Mouse (Mus musculus) CD4-positive, CD25-positive, alpha-beta regulatory T cell, adult 4 months (primary cell): ENCODE measurements at regions not wholly inside any gene's neighbourhood (a gene's known extent, or its start where the extent isn't known, plus 50 kb on each side); places are given as distances from the start of the nearest gene placed in this dataset.

Experiments
- ATAC-seq: one replicate; pipeline ENCODE4 v1.8.0; 2017

DNA sequence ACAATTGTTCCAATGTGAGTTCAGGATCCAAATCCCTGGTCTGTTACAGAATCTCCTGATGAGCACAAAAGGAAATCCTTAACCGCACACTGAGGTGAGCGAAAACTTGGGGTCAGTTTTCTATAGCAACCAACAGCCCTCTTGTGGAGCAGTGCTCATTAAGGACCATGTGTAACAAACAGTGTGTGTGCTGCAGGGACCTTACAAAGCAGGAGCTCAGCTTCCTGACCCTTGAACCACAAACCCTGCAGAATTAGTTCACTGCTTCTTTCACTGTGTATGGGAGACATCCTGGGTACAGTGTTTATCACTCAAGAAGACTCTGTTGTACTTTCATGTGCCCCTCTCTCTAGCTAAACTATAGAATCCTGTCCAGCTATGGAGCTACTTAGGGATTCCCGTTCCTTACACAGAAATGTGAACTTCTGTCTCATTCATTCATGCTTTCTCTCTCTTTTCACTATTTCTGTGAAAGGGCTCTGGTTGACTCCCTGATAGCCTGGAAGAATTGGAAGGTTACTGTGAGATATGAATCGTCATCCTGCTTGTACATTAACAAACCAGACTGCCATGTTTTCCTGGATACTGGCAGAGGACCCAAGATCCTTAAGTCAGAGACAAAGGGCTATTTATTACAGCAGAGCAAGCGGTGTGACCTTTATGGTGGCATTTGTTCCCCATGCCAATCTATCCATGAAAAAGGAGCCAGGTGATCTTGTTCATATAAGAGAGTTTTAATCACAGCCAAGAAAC is 100.5 kb upstream of the Pde3a start:
- ATAC-seq: no peak

DNA sequence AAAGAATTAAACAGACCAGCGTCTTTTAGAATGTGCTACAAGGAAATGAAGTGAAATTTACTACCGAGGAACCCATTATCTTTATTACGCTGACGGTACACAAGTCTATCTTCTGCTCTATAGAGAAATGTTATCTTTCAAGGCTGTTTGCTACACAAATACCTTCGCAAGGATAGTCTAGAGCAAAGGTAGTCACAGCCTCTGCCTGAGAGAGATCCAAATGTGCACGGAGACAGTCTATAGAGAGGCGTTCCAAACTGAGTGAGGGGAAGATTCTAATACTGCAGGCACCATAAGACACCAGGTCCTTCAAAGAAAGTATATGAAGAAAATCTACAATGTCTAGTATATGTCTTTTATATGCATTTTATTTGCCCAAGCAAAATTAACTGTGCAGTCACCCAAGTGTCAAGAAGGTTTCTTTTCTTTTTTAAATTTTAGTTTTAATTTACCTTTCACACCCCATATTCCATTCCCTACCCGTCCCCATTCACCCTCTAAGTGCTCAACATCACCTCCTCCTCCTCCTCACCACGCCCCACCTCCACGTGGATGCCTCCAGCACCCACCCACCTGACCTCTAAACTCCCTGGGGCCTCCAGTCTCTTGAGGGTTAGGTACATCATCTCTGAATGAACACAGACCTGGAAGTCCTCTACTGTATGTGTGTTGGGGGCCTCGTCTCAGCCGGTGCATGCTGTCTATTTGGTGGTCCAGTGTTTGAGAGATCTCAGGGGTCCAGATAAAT is 99.7 kb upstream of the Pde3a start:
- ATAC-seq: no peak

DNA sequence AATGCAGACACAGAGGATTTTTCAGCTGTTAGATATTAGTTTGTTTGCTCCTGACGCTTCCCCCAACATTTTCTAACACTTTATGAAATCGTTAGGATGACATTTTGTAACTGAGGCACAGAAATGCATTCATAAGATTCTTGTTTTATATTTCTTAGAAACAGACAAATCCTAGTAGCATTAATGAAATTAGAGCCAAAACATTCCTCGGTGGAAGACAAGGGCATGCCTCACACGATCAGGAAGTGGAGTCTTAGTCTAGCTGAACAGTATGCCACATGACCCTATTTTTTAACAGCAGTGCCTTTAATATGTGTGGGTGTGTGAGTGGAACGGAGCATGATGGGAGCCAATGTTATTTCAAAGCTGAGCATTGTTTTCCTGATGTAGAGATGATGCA is 89.7 kb upstream of the Pde3a start:
- ATAC-seq: no peak

DNA sequence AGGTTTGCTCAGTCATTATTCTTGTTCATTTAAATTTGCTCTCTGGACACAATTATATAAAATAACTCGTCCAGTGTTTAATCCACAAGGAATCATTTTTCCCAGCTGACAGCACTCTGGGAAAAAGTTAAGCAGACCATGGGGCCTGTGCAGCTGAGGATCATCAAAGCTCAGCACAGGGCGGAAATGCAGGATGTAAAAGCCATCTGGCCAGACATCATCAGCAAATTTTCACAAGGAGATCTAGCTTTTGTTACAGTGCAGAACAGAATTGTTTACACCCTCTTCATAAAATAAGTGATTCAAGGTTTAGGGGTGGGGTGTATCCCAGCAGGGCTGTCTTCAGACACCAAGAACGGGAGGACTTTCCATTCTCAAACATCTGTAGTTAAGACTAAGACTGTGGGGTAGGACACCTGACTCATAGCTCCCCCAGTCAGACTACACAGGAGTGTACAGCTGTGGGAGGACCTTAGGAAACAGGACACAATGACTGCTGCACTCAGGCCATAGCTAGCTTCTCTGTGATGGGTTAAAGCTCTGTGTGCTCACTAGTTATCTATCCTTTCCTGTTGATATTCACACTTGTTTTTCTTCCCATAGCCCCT is 87.3 kb upstream of the Pde3a start:
- no peak for ATAC-seq

DNA sequence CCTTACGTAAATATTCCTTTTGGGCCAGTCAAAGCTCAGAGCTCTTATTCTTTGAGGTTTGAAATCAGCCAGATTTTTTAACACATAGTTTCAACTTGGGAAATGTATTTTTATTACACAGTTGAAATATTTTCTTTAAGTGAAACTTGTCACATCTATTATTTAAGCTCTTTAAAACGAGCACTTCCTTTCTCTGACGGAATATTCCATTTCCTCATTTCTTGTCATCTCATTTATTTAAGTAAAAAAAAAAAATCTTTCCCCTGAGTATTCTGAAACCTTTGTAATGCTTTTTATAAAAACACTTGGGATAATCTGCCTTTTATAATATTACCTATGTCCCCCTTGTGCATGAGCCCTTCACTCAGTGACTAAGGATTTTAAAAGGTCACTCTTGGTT is 81.8 kb upstream of the Pde3a start:
- no peak for ATAC-seq

DNA sequence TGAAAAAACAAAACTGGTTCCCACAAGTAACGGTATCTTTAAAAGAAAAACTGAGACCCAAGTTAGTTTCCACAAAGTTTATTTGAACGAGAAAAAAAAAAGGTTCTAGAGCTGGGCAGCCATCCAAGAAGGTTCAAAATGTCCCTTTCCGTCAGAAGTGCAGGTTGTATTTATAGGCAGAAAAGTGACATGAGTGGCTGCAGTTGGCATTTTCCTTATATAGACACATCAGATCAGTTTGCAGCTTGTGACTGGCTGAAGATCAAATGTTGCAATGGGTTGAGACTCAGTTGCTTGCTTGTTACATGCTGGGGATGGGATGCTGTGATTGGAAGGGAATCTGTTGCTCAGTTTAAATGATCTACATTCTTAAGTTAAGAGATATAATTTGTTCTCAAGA is 80.7 kb upstream of the Pde3a start:
- ATAC-seq: no peak

DNA sequence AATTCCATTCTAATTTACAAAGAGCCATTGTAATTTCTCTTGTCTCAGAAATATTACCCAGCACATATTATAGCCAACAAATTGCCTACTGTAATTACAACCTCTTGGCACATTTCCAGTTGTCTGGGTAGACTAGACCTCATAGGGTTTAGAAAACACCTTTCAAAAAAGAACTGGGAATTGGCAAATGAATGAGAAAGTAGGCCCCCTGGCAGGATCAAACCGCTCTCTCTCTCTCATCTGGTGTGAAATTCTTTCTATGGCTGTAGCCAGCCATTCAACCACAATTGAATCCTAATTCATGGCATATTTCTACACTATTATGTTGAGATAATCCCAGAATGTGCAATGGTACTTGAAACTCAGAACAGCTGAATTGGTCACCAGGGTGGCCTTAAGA is 65.3 kb upstream of the Pde3a start:
- no peak for ATAC-seq

DNA sequence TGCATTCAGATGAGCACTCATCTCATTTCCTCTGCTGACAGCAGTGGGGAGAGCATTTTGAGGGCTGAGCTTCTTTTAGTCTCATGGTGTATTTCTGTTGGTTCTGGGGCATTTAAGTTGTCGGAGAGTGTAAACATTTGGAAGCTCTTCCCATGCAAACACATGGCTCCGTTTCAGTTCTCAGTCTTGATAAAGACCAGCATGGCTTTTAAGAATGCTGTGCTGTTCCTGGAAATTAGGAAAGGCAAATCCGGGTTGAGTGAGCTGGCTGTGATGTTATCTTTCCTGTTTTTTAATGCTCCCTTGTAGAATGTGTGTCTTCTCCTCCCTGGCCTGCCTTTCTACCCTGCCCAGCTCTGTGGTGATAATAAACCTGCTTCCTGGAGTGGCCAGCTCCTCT is 61.0 kb upstream of the Pde3a start:
- no peak for ATAC-seq

DNA sequence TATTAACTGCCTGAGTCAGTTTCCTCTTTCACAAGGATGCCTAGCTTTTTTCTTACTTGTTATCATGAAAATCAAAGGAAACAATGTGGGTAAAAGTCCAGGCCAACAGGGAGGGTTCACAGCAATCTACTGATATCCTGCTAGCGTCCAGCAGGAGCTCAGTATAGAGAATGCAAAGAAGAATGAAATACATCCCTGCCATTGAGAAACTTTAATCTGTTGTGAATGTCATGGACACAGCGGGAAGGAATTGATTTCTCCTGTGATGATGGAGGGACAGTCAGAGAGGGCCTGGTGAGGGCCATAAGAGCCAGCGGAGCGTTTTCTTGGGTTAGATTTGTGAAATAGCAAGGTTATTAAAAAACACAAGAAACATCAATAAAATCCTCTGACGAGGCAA is 60.0 kb upstream of the Pde3a start:
- ATAC-seq: no peak

DNA sequence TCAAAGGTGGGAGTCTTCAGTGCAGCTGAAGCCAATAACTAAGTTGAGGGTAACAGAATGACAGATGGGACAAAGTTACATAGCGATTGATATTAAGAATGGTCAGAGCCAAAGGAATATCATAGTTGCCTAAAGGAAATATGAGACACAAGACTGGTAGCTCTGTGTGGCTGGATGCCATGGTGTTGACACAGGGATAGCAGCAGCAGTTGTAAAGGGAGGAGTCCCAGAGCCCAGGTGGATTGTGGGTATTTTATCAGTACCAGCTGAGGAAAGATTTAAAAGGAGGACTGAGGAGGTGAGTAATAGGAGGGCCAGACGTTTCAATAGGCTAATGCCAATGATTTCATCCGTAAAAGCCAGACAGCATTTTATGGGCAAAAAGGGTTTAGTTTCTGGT is 59.4 kb upstream of the Pde3a start:
- ATAC-seq: no peak

DNA sequence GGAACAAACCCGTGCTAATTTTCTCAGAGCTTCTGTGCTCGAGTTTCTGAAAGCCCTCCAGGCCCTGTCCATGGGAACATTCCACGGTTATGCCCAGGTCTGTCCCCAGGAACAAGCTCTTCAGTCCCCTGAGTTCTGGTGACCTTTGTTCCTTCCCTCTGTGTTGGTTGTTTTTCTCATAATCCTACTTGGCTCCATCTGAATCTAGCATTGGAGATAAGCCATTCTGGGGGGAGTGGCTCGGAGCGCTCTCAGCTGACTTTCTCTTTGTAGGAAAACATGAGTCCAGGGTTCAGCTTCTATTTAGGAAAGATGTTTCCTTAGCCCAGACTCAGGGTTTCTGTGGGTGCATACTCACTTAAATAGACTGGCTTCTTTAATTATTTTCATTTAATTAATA is 58.7 kb upstream of the Pde3a start:
- no peak for ATAC-seq

DNA sequence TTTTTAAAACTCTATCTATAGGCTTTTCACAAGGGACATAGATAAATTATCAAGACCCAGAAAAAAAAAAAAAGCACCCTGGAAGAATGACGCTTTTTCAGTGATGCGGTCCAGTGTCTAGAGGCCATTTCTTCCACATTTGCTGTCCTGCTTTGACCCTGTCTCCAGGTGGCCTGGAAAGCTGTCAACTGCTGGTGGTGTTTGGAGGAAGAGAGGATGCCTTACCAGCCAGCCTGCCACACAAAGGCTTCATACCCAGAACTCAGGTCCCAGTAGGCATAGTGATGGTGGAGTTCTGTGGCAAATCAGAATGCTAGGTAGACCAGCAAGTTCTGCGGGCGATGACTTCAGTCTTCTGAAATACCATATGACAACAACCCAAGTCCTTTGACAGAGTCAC is 51.6 kb upstream of the Pde3a start:
- no peak for ATAC-seq
